Mouse (Mus musculus) lung, embryonic 16.5 days (tissue): ENCODE data around the gene Akt3. TPM values are rescaled to one million over a fixed set of nuclear protein-coding genes. Genes with fewer than 3 reads are reported as not detected.

Experiments
- ATAC-seq: fragments of 200-750 bp; cut with Nextera tagmentation; 2 replicates; pipeline ENCODE4 v1.8.0; 2017; ENCODE audit warnings: low read depth, mild to moderate bottlenecking, moderate library complexity
- H3K27ac ChIP-seq: fragments of 300-500 bp; sonication (generic); 2 replicates; pipeline ENCODE4 v1.5.1; 2014; ENCODE audit warnings: mild to moderate bottlenecking, control low read depth, low read length
- H3K27me3 ChIP-seq: fragments of 300-500 bp; sonication (generic); 2 replicates; pipeline ENCODE4 v1.6.1; 2014; ENCODE audit warnings: low read depth, low read length, mixed read lengths; ENCODE audit not compliant: control insufficient read depth, insufficient read depth
- H3K36me3 ChIP-seq: fragments of 300-500 bp; sonication (generic); 2 replicates; pipeline ENCODE4 v1.6.1; 2014; ENCODE audit warnings: low read length; ENCODE audit not compliant: control insufficient read depth, insufficient read depth
- H3K4me1 ChIP-seq: fragments of 300-500 bp; sonication (generic); replicated peaks from 2 replicates; pipeline ENCODE4 v1.6.1; 2014; ENCODE audit warnings: low read length, mixed read lengths; ENCODE audit not compliant: control insufficient read depth, insufficient read depth
- H3K4me2 ChIP-seq: fragments of 300-500 bp; sonication (generic); 2 replicates; pipeline ENCODE4 v1.6.1; 2014; ENCODE audit warnings: low read depth, low read length, control low read depth
- H3K4me3 ChIP-seq: fragments of 300-500 bp; sonication (generic); 2 replicates; pipeline ENCODE4 v1.5.1; 2014; ENCODE audit warnings: mild to moderate bottlenecking, low read length, control low read depth
- H3K9ac ChIP-seq: fragments of 300-500 bp; sonication (generic); 2 replicates; pipeline ENCODE4 v1.6.1; 2014; ENCODE audit warnings: low read length, control low read depth
- H3K9me3 ChIP-seq: fragments of 300-500 bp; sonication (generic); 2 replicates; pipeline ENCODE4 v1.6.1; 2016; ENCODE audit warnings: low read length; ENCODE audit not compliant: control insufficient read depth
- WGBS: fragments of 180-500 bp; shearing (Covaris S2); extraction: QIAGEN DNeasy Blood & Tissue Kit; methylation state at CpG from one replicate; pipeline ENCODE4 v1.1.7; 2014; 5-methylcytosine and 5-hydroxymethylcytosine counted together
- polyA plus RNA-seq: library from polyadenylated mRNA; unstranded; fragments of >200 nt; fragmentation: Nextera tagmentation; extraction: Ambion mirVana; gene quantifications from 2 replicates; pipeline ENCODE4 v1.2.1, GENCODE M21; 2015

Gene Akt3
- polyA plus RNA-seq, 1 experiment from 2014 or later: 4.1 TPM

- WGBS: 82% methylated on average over 2 of the region's 2 CpGs
- H3K27me3 ChIP-seq: no peaks in the 10 kb centered on the region
Observed at GRCm38 (mm10) chr1:177165336-177165735, 92.7 kb downstream of the Akt3 start.

GRCm38 (mm10) chr1:177150344-177151021 is 107.5 kb downstream of the Akt3 start:
- no peak overlapping the region for H3K4me3 ChIP-seq
- no peaks in the 10 kb centered on the region for H3K9me3 ChIP-seq
- no peak overlapping the region for H3K9ac ChIP-seq
- peak; percentile 73 for ATAC-seq
- H3K4me2 ChIP-seq: peak overlapping the region; percentile 18; the same call in 1 of the 2 replicates
- no peak overlapping the region; the same call in 1 of the 2 replicates for H3K27ac ChIP-seq
- WGBS: 36% methylated on average over 11 of the region's 11 CpGs
- H3K36me3 ChIP-seq: no peaks in the 10 kb centered on the region
- no peaks in the 10 kb centered on the region for H3K27me3 ChIP-seq
- H3K4me1 ChIP-seq: peaks cover 4% of the 10 kb centered on the region

More at GRCm38 (mm10) chr1:177165336-177165735, 92.7 kb downstream of the Akt3 start:
- Histone ChIP-seq H3K4me3 (no peak overlapping the region), H3K9me3 (no peaks in the 10 kb centered on the region), H3K4me2 (no peak overlapping the region), H3K36me3 (no peaks in the 10 kb centered on the region), H3K27ac (no peak overlapping the region), H3K9ac (no peak overlapping the region), H3K4me1 (no peaks in the 10 kb centered on the region)
- no peak for ATAC-seq

- H3K4me2 ChIP-seq: no peak overlapping the region
- 57% methylated on average over 2 of the region's 2 CpGs for WGBS
- peaks cover 4% of the 10 kb centered on the region for H3K4me1 ChIP-seq
- no peaks in the 10 kb centered on the region for H3K27me3 ChIP-seq
- H3K27ac ChIP-seq: no peak overlapping the region
- no peak overlapping the region for H3K4me3 ChIP-seq
- H3K9ac ChIP-seq: no peak overlapping the region
- no peak for ATAC-seq
- H3K36me3 ChIP-seq: no peaks in the 10 kb centered on the region
- no peaks in the 10 kb centered on the region for H3K9me3 ChIP-seq
Observed at GRCm38 (mm10) chr1:177148746-177149145, 109.3 kb downstream of the Akt3 start.

- no peak for ATAC-seq
- Histone ChIP-seq H3K36me3 (no peaks in the 10 kb centered on the region), H3K9ac (no peak overlapping the region), H3K27me3 (no peaks in the 10 kb centered on the region), H3K4me2 (no peak overlapping the region), H3K4me3 (no peak overlapping the region), H3K4me1 (no peaks in the 10 kb centered on the region), H3K9me3 (no peaks in the 10 kb centered on the region), H3K27ac (no peak overlapping the region)
- 85% methylated on average over 2 of the region's 2 CpGs for WGBS
Observed at GRCm38 (mm10) chr1:177141468-177141867, 116.5 kb downstream of the Akt3 start.

GRCm38 (mm10) chr1:177139652-177140051 is 118.4 kb downstream of the Akt3 start:
- Histone ChIP-seq H3K9me3 (no peaks in the 10 kb centered on the region), H3K4me1 (no peaks in the 10 kb centered on the region), H3K27me3 (no peaks in the 10 kb centered on the region), H3K9ac (no peak overlapping the region), H3K4me2 (no peak overlapping the region), H3K27ac (no peak overlapping the region), H3K36me3 (no peaks in the 10 kb centered on the region), H3K4me3 (no peak overlapping the region)
- 78% methylated on average over 6 of the region's 6 CpGs for WGBS
- ATAC-seq: no peak

- Histone ChIP-seq H3K9ac (no peak overlapping the region), H3K4me3 (no peak overlapping the region), H3K27ac (no peak overlapping the region), H3K36me3 (no peaks in the 10 kb centered on the region), H3K4me1 (no peaks in the 10 kb centered on the region), H3K9me3 (no peaks in the 10 kb centered on the region), H3K4me2 (no peak overlapping the region), H3K27me3 (no peaks in the 10 kb centered on the region)
- 73% methylated on average over 2 of the region's 2 CpGs for WGBS
- no peak for ATAC-seq
Observed at GRCm38 (mm10) chr1:177131458-177131857, 126.5 kb downstream of the Akt3 start.

GRCm38 (mm10) chr1:177126674-177127073 is 131.3 kb downstream of the Akt3 start:
- ATAC-seq: no peak
- Histone ChIP-seq H3K27me3 (no peaks in the 10 kb centered on the region), H3K4me3 (no peak overlapping the region), H3K9ac (no peak overlapping the region), H3K27ac (no peak overlapping the region), H3K4me2 (no peak overlapping the region), H3K36me3 (no peaks in the 10 kb centered on the region), H3K9me3 (no peaks in the 10 kb centered on the region), H3K4me1 (no peaks in the 10 kb centered on the region)
- WGBS: 70% methylated on average over 8 of the region's 8 CpGs

GRCm38 (mm10) chr1:177110665-177111271 is 147.2 kb downstream of the Akt3 start:
- no peaks in the 10 kb centered on the region for H3K27me3 ChIP-seq
- no peak overlapping the region for H3K9ac ChIP-seq
- H3K27ac ChIP-seq: no peak overlapping the region
- WGBS: 77% methylated on average over 2 of the region's 2 CpGs
- no peaks in the 10 kb centered on the region for H3K4me1 ChIP-seq
- no peak for ATAC-seq
- no peaks in the 10 kb centered on the region for H3K9me3 ChIP-seq
- H3K36me3 ChIP-seq: no peaks in the 10 kb centered on the region
- no peak overlapping the region for H3K4me2 ChIP-seq
- no peak overlapping the region for H3K4me3 ChIP-seq

- no peak overlapping the region for H3K9ac ChIP-seq
- no peak overlapping the region for H3K4me3 ChIP-seq
- no peaks in the 10 kb centered on the region for H3K4me1 ChIP-seq
- no peaks in the 10 kb centered on the region for H3K9me3 ChIP-seq
- no peak for ATAC-seq
- no peaks in the 10 kb centered on the region for H3K36me3 ChIP-seq
- WGBS: 97% methylated on average over 5 of the region's 5 CpGs
- no peaks in the 10 kb centered on the region for H3K27me3 ChIP-seq
- H3K27ac ChIP-seq: no peak overlapping the region
- no peak overlapping the region for H3K4me2 ChIP-seq
Observed at GRCm38 (mm10) chr1:177090465-177090864, 167.5 kb downstream of the Akt3 start.
